Mouse (Mus musculus): ENCODE measurements around the gene Pdxp. TPM values are rescaled to one million over a fixed set of nuclear protein-coding genes. Genes with fewer than 3 reads are reported as not detected.
"Not testable (repeated sequence)": the region's sequence is repeated elsewhere in the genome, so short reads cannot be mapped to it uniquely, and the experiment has no call there.

Pdxp gene
- polyA plus RNA-seq, 1 experiment from 2014 or later = 36.8 TPM

DNA sequence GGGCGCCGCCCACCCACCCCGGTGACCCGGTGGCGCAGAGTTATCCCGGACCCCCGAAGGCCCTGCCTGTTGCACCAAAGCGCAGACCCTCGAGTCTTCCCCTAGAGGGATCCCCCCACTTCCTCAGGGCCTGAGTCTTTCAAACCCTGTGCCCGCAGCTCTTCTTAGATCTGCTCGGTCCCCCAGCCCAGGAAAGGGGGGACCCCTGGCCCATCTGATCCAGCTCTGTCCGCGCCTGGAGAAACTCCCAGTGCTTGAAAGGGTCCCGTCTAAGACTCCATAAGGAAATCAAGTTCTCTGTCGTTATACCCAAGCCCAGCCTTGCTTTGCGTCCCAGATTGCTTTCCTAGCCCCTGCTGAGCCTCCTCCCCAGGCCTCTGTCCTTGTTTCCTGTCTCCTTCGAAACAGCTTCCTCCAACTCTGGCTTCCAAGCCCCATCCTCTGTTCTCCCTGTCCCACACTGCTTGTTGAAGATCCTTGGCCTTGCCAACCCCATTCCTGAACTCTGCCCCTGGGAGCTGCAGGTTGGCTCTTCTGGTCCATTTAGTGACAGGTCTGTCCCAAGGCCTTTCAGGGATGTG lies 35.8 kb upstream of the Pdxp start:
- H3K4me3 ChIP-seq (replicated peaks) = peak overlapping the region; percentile 70
- H3K27ac ChIP-seq = peak overlapping the region; percentile 99
- no peaks in the 10 kb centered on the region for H3K9me3 ChIP-seq
- peak overlapping the region; percentile 81 for H3K9ac ChIP-seq (replicated peaks)
- no peaks in the 10 kb centered on the region for H3K27me3 ChIP-seq
- ATAC-seq (ENCODE audit: insufficient number of reproducible peaks, insufficient read depth, low FRiP score, low TSS enrichment, low read depth) = peak; percentile 28
- peaks cover 23% of the 10 kb centered on the region for H3K4me1 ChIP-seq (replicated peaks)
- H3K4me2 ChIP-seq = peak overlapping the region; percentile 73
- peaks cover 29% of the 10 kb centered on the region for H3K36me3 ChIP-seq
- under 1% methylated on average over 13 of the region's 17 CpGs for WGBS

DNA sequence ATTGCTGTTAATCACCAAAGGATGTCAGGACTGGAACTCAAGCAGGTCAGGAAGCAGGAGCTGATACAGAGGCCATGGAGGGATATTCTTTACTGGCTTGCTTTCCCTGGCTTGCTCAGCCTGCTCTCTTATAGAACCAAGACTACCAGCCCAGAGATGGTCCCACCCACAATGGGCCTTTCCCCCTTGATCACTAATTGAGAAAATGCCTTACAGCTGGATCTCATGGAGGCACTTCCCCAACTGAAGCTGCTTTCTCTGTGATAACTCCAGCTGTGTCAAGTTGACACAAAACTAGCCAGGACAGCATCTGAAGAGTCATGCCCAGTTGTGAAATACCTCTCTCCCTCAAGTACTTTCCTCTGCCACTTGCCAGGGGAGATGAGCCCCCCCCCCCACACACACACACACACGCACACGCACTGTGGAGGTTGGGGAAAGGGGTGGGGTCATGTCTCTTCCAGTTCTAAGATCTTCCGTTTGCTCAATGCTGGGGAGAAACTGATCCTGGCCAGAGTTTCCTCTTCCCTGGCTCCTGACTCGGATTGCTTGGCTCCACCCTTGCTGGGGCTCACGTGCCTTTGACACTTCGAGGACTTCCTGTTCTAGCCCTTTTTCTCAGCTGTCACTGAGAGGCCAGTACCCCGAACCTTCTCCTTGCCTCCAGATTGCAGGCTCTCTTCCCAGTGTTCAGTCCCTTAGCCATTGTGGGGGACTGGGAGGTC lies 34.8 kb upstream of the Pdxp start:
- WGBS = 39% methylated on average over 7 of the region's 7 CpGs
- not testable (repeated sequence) for ATAC-seq (ENCODE audit: insufficient number of reproducible peaks, insufficient read depth, low FRiP score, low TSS enrichment, low read depth); H3K27ac ChIP-seq; H3K27me3 ChIP-seq; H3K9ac ChIP-seq (replicated peaks); H3K4me3 ChIP-seq (replicated peaks); H3K9me3 ChIP-seq
- peaks cover 23% of the 10 kb centered on the region for H3K4me1 ChIP-seq (replicated peaks)
- peaks cover 40% of the 10 kb centered on the region for H3K36me3 ChIP-seq
- H3K4me2 ChIP-seq = peak overlapping the region; percentile 13; the same call in 1 of the 2 replicates

DNA sequence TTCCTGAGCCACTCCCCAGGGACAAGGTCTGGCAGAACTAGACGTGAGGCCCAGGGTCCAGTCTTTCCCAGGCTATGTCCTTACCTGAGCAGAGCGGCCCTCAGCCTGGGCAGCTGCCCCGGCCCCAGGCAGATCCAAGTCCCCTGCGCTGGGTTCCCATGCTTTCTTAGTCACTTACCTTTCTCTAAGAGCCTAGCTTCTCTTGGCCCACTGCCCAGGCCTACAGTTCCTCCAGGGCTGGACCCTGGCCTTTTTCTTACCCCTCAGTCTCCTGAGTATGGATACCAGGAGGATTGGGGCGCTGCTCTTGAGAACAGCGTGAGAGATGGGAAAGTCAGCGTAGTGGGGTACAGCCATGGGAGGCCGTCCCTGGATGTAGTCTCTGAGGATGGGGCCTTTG lies 33.3 kb upstream of the Pdxp start:
- Histone ChIP-seq H3K4me3 (replicated peaks) (no peak overlapping the region), H3K9ac (replicated peaks) (no peak overlapping the region), H3K36me3 (peaks cover 52% of the 10 kb centered on the region), H3K27ac (peak overlapping the region; percentile 7; the same call in 1 of the 2 replicates), H3K27me3 (no peaks in the 10 kb centered on the region), H3K4me1 (replicated peaks) (peaks cover 22% of the 10 kb centered on the region), H3K9me3 (no peaks in the 10 kb centered on the region), H3K4me2 (no peak overlapping the region)
- ATAC-seq (ENCODE audit: insufficient number of reproducible peaks, insufficient read depth, low FRiP score, low TSS enrichment, low read depth) = no peak
- 95% methylated on average over 8 of the region's 8 CpGs for WGBS

DNA sequence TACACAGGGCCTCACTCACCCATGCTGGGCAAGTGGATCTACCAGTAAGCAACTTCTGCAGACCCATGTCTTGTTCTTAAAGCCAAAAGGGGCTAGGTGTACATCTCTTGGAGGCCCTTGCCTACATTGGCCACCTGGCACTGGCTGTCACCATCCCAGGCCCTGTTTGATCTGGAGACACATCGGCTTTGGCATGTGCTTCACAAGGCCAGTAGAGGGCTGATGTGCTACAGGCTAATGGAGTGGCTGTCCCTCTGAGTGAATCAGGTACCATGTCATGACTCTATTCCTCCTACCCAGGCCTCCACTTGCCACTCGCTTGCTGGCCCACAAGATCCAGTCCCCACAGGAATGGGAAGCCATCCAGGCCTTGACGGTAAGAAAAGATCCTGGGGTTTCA lies 31.9 kb upstream of the Pdxp start:
- Histone ChIP-seq H3K36me3 (peaks cover 66% of the 10 kb centered on the region), H3K4me3 (replicated peaks) (no peak overlapping the region), H3K9me3 (no peaks in the 10 kb centered on the region), H3K4me2 (no peak overlapping the region), H3K9ac (replicated peaks) (no peak overlapping the region), H3K27ac (no peak overlapping the region), H3K27me3 (no peaks in the 10 kb centered on the region), H3K4me1 (replicated peaks) (peaks cover 15% of the 10 kb centered on the region)
- no peak for ATAC-seq (ENCODE audit: insufficient number of reproducible peaks, insufficient read depth, low FRiP score, low TSS enrichment, low read depth)
- 82% methylated on average over 3 of the region's 3 CpGs for WGBS

DNA sequence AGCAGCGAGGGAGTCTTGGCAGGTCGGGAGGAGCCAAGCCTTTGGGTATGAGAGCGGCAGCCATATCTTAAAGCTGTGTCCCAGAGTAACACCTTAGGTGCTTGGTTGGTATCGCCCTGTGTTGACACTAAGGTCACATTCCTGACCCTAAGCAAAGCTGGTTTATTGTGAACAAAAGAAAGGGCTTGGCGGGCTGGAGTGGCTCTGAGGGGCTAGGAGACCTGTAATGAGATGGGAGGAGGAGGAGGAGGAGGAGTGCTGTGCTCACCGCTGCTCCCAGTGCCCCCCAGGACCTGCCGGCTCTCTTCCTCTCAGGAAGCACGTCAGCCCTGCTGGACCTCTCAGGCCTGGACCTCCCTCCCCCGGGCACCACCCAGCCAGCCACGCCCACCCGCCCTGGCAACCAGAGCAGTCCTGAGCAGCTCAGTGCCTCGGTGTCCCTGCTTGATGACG lies 24.3 kb upstream of the Pdxp start:
- ATAC-seq (ENCODE audit: insufficient number of reproducible peaks, insufficient read depth, low FRiP score, low TSS enrichment, low read depth) = no peak
- H3K4me3 ChIP-seq (replicated peaks) = no peak overlapping the region
- H3K27me3 ChIP-seq = no peaks in the 10 kb centered on the region
- no peak overlapping the region for H3K4me2 ChIP-seq
- no peak overlapping the region for H3K27ac ChIP-seq
- WGBS = 36% methylated on average over 13 of the region's 13 CpGs
- H3K9ac ChIP-seq (replicated peaks) = no peak overlapping the region; the same call in 1 of the 2 replicates
- H3K9me3 ChIP-seq = no peaks in the 10 kb centered on the region
- peaks cover 98% of the 10 kb centered on the region for H3K36me3 ChIP-seq
- peaks cover 22% of the 10 kb centered on the region for H3K4me1 ChIP-seq (replicated peaks)

DNA sequence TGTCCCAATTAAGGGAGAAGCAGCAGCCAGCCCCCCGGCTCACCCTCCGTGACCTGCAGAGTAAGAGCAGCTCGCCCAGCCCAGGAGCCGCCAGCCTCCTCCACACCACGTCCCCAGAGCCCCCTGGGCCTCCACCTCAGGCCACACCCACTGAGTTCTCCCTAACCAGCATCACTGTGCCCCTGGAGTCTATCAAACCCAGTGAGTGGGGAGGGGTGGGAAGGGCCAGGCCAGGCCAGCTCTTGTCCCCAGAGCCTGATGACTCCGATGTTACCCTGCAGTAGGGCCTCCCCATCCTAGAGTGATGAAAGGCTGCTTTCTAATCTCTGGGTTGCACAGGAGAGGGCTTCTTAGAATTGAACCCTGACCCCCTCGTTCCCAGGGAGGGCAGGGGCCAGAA lies 21.3 kb upstream of the Pdxp start:
- no peak overlapping the region for H3K9ac ChIP-seq (replicated peaks)
- peaks cover 25% of the 10 kb centered on the region for H3K4me1 ChIP-seq (replicated peaks)
- peaks cover 76% of the 10 kb centered on the region for H3K36me3 ChIP-seq
- H3K4me2 ChIP-seq = no peak overlapping the region
- H3K4me3 ChIP-seq (replicated peaks) = no peak overlapping the region
- H3K27me3 ChIP-seq = no peaks in the 10 kb centered on the region
- H3K27ac ChIP-seq = no peak overlapping the region
- no peak for ATAC-seq (ENCODE audit: insufficient number of reproducible peaks, insufficient read depth, low FRiP score, low TSS enrichment, low read depth)
- WGBS = 56% methylated on average over 7 of the region's 7 CpGs
- no peaks in the 10 kb centered on the region for H3K9me3 ChIP-seq

DNA sequence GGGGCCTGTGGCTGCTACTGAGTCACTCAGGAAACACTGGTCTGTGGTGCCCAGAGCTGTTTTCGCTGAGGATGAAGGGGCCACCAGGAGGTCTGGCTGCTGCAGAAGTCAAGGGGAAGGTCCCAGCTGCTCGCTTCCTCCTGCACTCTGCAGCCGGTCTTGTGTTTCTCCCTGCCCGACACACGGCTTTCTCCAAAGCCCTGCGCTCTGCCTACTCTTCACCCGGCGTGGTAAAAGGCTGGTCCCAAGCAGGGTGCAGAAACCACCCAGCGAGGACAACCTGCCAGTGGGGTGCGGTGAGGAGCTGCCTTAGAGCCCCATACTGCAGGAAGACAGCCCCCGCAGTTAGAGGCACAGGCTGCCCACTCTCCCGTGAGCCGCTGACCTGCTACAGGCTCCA lies 19.0 kb upstream of the Pdxp start:
- Histone ChIP-seq H3K9ac (replicated peaks) (no peak overlapping the region), H3K27ac (peak overlapping the region; percentile 2; the same call in 1 of the 2 replicates), H3K36me3 (peaks cover 53% of the 10 kb centered on the region)

DNA sequence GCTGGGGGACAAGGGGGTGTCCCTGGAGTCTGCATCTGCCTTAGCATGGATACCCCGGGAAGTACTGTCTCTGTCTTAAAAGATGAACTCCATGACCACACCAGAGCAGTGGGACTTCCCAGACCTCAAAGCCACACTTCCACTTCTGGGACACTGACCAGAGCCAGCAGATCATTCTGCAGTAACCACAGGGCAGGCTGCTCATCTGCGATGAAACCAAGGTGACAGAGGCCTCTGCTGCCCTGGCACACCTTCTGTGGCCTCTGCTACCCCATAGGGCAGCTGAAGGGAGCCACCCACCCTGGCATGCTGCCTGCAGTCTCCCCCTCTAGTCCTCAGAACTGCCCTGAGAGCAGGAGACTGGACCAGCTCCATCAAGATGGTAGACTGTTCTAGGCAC lies 18.0 kb upstream of the Pdxp start:
- WGBS = 84% methylated on average over 2 of the region's 2 CpGs
- peaks cover 43% of the 10 kb centered on the region for H3K36me3 ChIP-seq
- no peak for ATAC-seq (ENCODE audit: insufficient number of reproducible peaks, insufficient read depth, low FRiP score, low TSS enrichment, low read depth)
- no peak overlapping the region for H3K4me3 ChIP-seq (replicated peaks)
- H3K9ac ChIP-seq (replicated peaks) = no peak overlapping the region
- no peak overlapping the region for H3K4me2 ChIP-seq
- no peaks in the 10 kb centered on the region for H3K27me3 ChIP-seq
- no peak overlapping the region for H3K27ac ChIP-seq
- peaks cover 42% of the 10 kb centered on the region for H3K4me1 ChIP-seq (replicated peaks)
- no peaks in the 10 kb centered on the region for H3K9me3 ChIP-seq

More for the DNA sequence above, 19.0 kb upstream of the Pdxp start:
- Histone ChIP-seq H3K4me3 (replicated peaks) (no peak overlapping the region), H3K4me1 (replicated peaks) (peaks cover 36% of the 10 kb centered on the region), H3K4me2 (no peak overlapping the region), H3K9me3 (no peaks in the 10 kb centered on the region), H3K27me3 (no peaks in the 10 kb centered on the region)
- ATAC-seq (ENCODE audit: insufficient number of reproducible peaks, insufficient read depth, low FRiP score, low TSS enrichment, low read depth) = no peak
- 74% methylated on average over 13 of the region's 13 CpGs for WGBS

DNA sequence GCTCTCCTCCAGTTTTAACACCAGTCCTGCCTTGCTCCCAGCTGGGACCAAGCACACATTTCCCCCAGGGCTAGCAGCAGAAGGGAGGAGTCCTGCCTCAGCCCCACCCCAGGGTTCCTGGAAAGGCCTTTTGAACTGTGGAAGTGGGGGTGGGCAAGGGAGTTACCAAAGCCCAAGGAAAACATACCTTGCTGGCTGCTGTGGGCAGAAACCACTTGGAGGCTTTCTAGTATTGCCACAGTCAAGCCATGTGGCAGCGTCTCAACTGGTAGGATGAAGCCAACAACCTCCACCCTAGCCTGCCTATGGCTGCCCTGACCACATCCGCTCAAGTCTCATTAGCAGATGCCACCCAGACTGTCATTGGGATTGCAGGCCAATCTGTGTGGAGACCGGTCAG lies 17.6 kb upstream of the Pdxp start:
- peaks cover 46% of the 10 kb centered on the region for H3K4me1 ChIP-seq (replicated peaks)
- 85% methylated on average over 3 of the region's 3 CpGs for WGBS

DNA sequence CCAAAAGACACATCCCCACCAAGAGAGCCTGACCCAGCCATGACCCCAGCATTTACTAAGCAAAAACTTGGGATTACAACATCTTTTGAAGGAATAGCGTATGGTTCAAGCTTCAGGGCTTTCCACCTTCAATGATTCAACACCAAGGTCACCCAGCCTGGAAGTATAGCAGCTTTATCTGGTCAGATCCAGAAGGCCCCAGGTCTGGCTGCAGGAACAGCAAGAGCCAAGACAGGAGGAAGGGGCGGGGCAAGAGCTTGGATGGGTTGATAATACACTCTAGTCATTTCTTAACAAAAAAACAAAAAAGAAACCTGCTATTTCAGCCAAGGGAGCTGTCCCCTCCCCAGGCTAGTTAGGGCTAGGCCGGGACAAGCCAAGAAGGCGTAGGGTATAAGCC lies 16.2 kb upstream of the Pdxp start:
- no peak overlapping the region for H3K9ac ChIP-seq (replicated peaks)
- H3K27me3 ChIP-seq = no peaks in the 10 kb centered on the region
- H3K4me2 ChIP-seq = no peak overlapping the region
- no peak overlapping the region for H3K27ac ChIP-seq
- H3K4me1 ChIP-seq (replicated peaks) = peaks cover 49% of the 10 kb centered on the region
- peaks cover 30% of the 10 kb centered on the region for H3K36me3 ChIP-seq
- no peaks in the 10 kb centered on the region for H3K9me3 ChIP-seq
- no peak for ATAC-seq (ENCODE audit: insufficient number of reproducible peaks, insufficient read depth, low FRiP score, low TSS enrichment, low read depth)
- 86% methylated on average over 4 of the region's 4 CpGs for WGBS
- no peak overlapping the region for H3K4me3 ChIP-seq (replicated peaks)

More for the DNA sequence above, 17.6 kb upstream of the Pdxp start:
- Histone ChIP-seq H3K9ac (replicated peaks) (no peak overlapping the region), H3K27me3 (no peaks in the 10 kb centered on the region), H3K36me3 (peaks cover 39% of the 10 kb centered on the region), H3K9me3 (no peaks in the 10 kb centered on the region), H3K4me2 (no peak overlapping the region), H3K4me3 (replicated peaks) (no peak overlapping the region), H3K27ac (no peak overlapping the region)
- ATAC-seq (ENCODE audit: insufficient number of reproducible peaks, insufficient read depth, low FRiP score, low TSS enrichment, low read depth) = no peak

DNA sequence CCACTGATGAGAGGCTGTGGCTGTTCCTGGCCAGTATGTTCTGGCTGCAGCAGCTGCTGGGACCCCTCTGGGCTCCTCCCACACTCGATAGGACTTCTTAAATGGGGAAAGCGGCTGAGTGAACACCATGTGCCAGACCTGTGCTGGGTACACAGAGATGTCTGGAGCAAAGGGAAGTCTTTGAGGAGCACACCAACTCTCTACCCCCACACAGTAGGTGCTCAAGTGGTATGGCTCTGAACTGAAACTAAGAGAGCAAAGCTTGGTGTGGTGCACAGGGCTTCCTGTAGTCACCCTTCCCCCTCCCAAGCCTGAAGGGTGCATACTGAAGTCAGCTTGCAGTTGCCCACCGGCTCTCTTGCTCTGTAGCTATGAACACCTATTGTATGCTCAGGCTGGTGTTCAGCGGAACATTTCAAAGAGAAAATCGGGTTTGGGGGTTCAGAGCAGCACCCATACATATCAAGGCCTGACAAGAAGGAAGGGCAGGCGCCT lies 15.2 kb upstream of the Pdxp start:
- ATAC-seq (ENCODE audit: insufficient number of reproducible peaks, insufficient read depth, low FRiP score, low TSS enrichment, low read depth) = 0 out of 2 replicates have a peak, but pooled peaks have one; percentile 18
- peak overlapping the region; percentile 32 for H3K27ac ChIP-seq
- H3K4me2 ChIP-seq = peak overlapping the region; percentile 92
- peak overlapping the region; percentile 78 for H3K4me3 ChIP-seq (replicated peaks)
- peak overlapping the region; percentile 79 for H3K9ac ChIP-seq (replicated peaks)
- H3K36me3 ChIP-seq = peaks cover 30% of the 10 kb centered on the region
- no peaks in the 10 kb centered on the region for H3K27me3 ChIP-seq
- 51% methylated on average over 6 of the region's 6 CpGs for WGBS
- H3K9me3 ChIP-seq = no peaks in the 10 kb centered on the region
- peaks cover 49% of the 10 kb centered on the region for H3K4me1 ChIP-seq (replicated peaks)
